Mouse (Mus musculus): ENCODE data around the gene Tiam2.

DNA sequence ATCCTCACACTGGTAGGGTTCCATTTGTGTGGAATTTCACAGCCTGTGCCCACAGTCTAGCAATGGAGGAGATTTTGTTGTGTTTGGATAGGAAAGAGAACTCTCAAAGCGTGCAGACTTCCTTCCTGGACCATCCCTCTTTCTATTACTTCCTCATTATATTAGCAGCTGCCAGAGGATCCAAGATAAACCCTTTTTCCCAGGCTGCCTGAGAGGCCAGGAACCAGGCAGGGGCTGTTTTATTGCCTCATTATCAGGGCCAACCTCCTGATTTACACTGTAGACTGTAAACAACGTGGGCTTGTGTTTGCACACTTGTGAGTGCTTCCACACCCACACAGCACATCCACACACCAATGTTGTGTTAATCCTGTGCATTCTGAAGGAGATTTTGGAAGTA lies 31.3 kb upstream of the Tiam2 start:
- TF ChIP-seq CTCF (IDR thresholded peaks at IDR 0.05; ENCODE audit: low read depth, low read length) (no peak), POLR2A (IDR thresholded peaks at IDR 0.05; ENCODE audit: borderline replicate concordance, low read depth, low read length) (no peak)
